Mouse (Mus musculus) limb, embryonic 11.5 days (tissue): ENCODE measurements at regions not wholly inside any gene's neighbourhood (a gene's known extent, or its start where the extent isn't known, plus 50 kb on each side); places are given as distances from the start of the nearest gene placed in this dataset.
"Not testable (repeated sequence)": the region's sequence is repeated elsewhere in the genome, so short reads cannot be mapped to it uniquely, and the experiment has no call there.

Experiments
- ATAC-seq: fragments of 200-750 bp; cut with Nextera tagmentation; 2 replicates; pipeline ENCODE4 v1.8.0; 2017; ENCODE audit warnings: low read depth; ENCODE audit not compliant: insufficient number of reproducible peaks, low FRiP score, low TSS enrichment
- DNase-seq: peaks from one replicate; pipeline ENCODE4 v3.0.0-alpha.2; 2015; ENCODE audit warnings: low spot score
- H3K27ac ChIP-seq: fragments of 300-500 bp; sonication (generic); replicated peaks from 2 replicates; pipeline ENCODE4 v1.5.1; 2014; ENCODE audit warnings: low read depth, mild to moderate bottlenecking, low read length
- H3K27me3 ChIP-seq: fragments of 300-500 bp; sonication (generic); 2 replicates; pipeline ENCODE4 v1.6.1; 2014; ENCODE audit warnings: mild to moderate bottlenecking, low read length, mixed read lengths; ENCODE audit not compliant: control insufficient read depth, insufficient read depth
- H3K36me3 ChIP-seq: fragments of 300-500 bp; sonication (generic); 2 replicates; pipeline ENCODE4 v1.6.1; 2014; ENCODE audit warnings: mild to moderate bottlenecking, low read length, moderate library complexity, mixed read lengths; ENCODE audit not compliant: control insufficient read depth, insufficient read depth
- H3K4me1 ChIP-seq: fragments of 300-500 bp; sonication (generic); 2 replicates; pipeline ENCODE4 v1.6.1; 2014; ENCODE audit warnings: low read length, mixed read lengths; ENCODE audit not compliant: control insufficient read depth, insufficient read depth
- H3K4me2 ChIP-seq: fragments of 300-500 bp; sonication (generic); 2 replicates; pipeline ENCODE4 v1.6.1; 2014; ENCODE audit warnings: low read depth, mild to moderate bottlenecking, moderate library complexity; ENCODE audit not compliant: severe bottlenecking
- H3K4me3 ChIP-seq: fragments of 300-500 bp; sonication (generic); 2 replicates; pipeline ENCODE4 v1.5.1; 2014; ENCODE audit warnings: low read depth, low read length
- H3K9ac ChIP-seq: fragments of 300-500 bp; sonication (generic); 2 replicates; pipeline ENCODE4 v1.6.1; 2014; ENCODE audit warnings: mild to moderate bottlenecking, low read length
- H3K9me3 ChIP-seq: fragments of 300-500 bp; sonication (generic); 2 replicates; pipeline ENCODE4 v1.6.1; 2016; ENCODE audit warnings: low read length; ENCODE audit not compliant: control insufficient read depth
- WGBS: fragments of 180-500 bp; shearing (Covaris S2); extraction: QIAGEN DNeasy Blood & Tissue Kit; methylation state at CpG from one replicate; pipeline ENCODE4 v1.1.7; 2014; 5-methylcytosine and 5-hydroxymethylcytosine counted together

GRCm38 (mm10) chr7:96061599-96061998, 109.4 kb upstream of the Tenm4 start:
- H3K9ac ChIP-seq, H3K27me3 ChIP-seq, H3K4me3 ChIP-seq, H3K36me3 ChIP-seq, H3K4me1 ChIP-seq, DNase-seq, ATAC-seq, H3K9me3 ChIP-seq, H3K4me2 ChIP-seq, H3K27ac ChIP-seq: not testable (repeated sequence)
- 56% methylated on average over 1 of the region's 1 CpGs for WGBS

- H3K9ac ChIP-seq: no peak overlapping the region
- WGBS: 91% methylated on average over 1 of the region's 1 CpGs
- no peak overlapping the region for H3K4me3 ChIP-seq
- H3K9me3 ChIP-seq: no peaks in the 10 kb centered on the region
- H3K4me1 ChIP-seq: no peaks in the 10 kb centered on the region
- H3K27ac ChIP-seq: no peak overlapping the region
- no peak overlapping the region for H3K4me2 ChIP-seq
- DNase-seq (no peak), ATAC-seq (no peak)
- no peaks in the 10 kb centered on the region for H3K27me3 ChIP-seq
- H3K36me3 ChIP-seq: no peaks in the 10 kb centered on the region
Observed at GRCm38 (mm10) chr7:96078511-96078910, 92.5 kb upstream of the Tenm4 start.

GRCm38 (mm10) chr7:96081676-96082075, 89.4 kb upstream of the Tenm4 start:
- Histone ChIP-seq H3K27me3 (no peaks in the 10 kb centered on the region), H3K4me2 (no peak overlapping the region), H3K36me3 (no peaks in the 10 kb centered on the region), H3K4me1 (no peaks in the 10 kb centered on the region), H3K27ac (no peak overlapping the region), H3K9me3 (no peaks in the 10 kb centered on the region), H3K4me3 (no peak overlapping the region), H3K9ac (no peak overlapping the region)
- ATAC-seq: no peak
- DNase-seq: no peak
- 43% methylated on average over 4 of the region's 4 CpGs for WGBS

GRCm38 (mm10) chr7:96095185-96095584, 75.9 kb upstream of the Tenm4 start:
- ATAC-seq: no peak
- H3K9ac ChIP-seq: no peak overlapping the region
- no peak overlapping the region for H3K4me3 ChIP-seq
- H3K36me3 ChIP-seq: no peaks in the 10 kb centered on the region
- no peak for DNase-seq
- H3K9me3 ChIP-seq: no peaks in the 10 kb centered on the region
- H3K4me1 ChIP-seq: no peaks in the 10 kb centered on the region
- no peaks in the 10 kb centered on the region for H3K27me3 ChIP-seq
- H3K4me2 ChIP-seq: no peak overlapping the region
- WGBS: 89% methylated on average over 4 of the region's 4 CpGs
- no peak overlapping the region for H3K27ac ChIP-seq

- Histone ChIP-seq H3K4me1 (no peaks in the 10 kb centered on the region), H3K36me3 (no peaks in the 10 kb centered on the region), H3K27ac (no peak overlapping the region), H3K4me2 (no peak overlapping the region), H3K4me3 (no peak overlapping the region), H3K9me3 (no peaks in the 10 kb centered on the region), H3K9ac (no peak overlapping the region), H3K27me3 (no peaks in the 10 kb centered on the region)
- no peak for ATAC-seq
- WGBS: 83% methylated on average over 3 of the region's 3 CpGs
- DNase-seq: no peak
Observed at GRCm38 (mm10) chr7:96095752-96096151, 75.3 kb upstream of the Tenm4 start.

GRCm38 (mm10) chr7:96098686-96099376, 72.2 kb upstream of the Tenm4 start:
- H3K36me3 ChIP-seq: no peaks in the 10 kb centered on the region
- WGBS: 92% methylated on average over 5 of the region's 5 CpGs
- H3K4me3 ChIP-seq: no peak overlapping the region
- H3K9ac ChIP-seq: no peak overlapping the region
- ATAC-seq: no peak
- H3K4me2 ChIP-seq: no peak overlapping the region
- DNase-seq: no peak
- H3K27ac ChIP-seq: no peak overlapping the region
- H3K27me3 ChIP-seq: no peaks in the 10 kb centered on the region
- H3K4me1 ChIP-seq: no peaks in the 10 kb centered on the region
- no peaks in the 10 kb centered on the region for H3K9me3 ChIP-seq

GRCm38 (mm10) chr7:96102727-96103126, 68.3 kb upstream of the Tenm4 start:
- Histone ChIP-seq H3K27ac (no peak overlapping the region), H3K36me3 (no peaks in the 10 kb centered on the region), H3K9me3 (no peaks in the 10 kb centered on the region), H3K4me3 (no peak overlapping the region), H3K4me1 (no peaks in the 10 kb centered on the region), H3K27me3 (no peaks in the 10 kb centered on the region), H3K9ac (no peak overlapping the region), H3K4me2 (no peak overlapping the region)
- no peak for DNase-seq
- ATAC-seq: no peak
- WGBS: 62% methylated on average over 6 of the region's 6 CpGs

- Histone ChIP-seq H3K9me3 (no peaks in the 10 kb centered on the region), H3K36me3 (no peaks in the 10 kb centered on the region), H3K4me2 (no peak overlapping the region), H3K4me3 (no peak overlapping the region), H3K9ac (no peak overlapping the region), H3K4me1 (no peaks in the 10 kb centered on the region), H3K27me3 (no peaks in the 10 kb centered on the region), H3K27ac (no peak overlapping the region)
- WGBS: 80% methylated on average over 2 of the region's 2 CpGs
- no peak for ATAC-seq
- DNase-seq: no peak
Observed at GRCm38 (mm10) chr7:96108768-96109167, 62.3 kb upstream of the Tenm4 start.

GRCm38 (mm10) chr7:96120142-96120541, 50.9 kb upstream of the Tenm4 start:
- Histone ChIP-seq H3K4me1 (no peaks in the 10 kb centered on the region), H3K27me3 (no peaks in the 10 kb centered on the region), H3K4me2 (no peak overlapping the region), H3K27ac (no peak overlapping the region), H3K9ac (no peak overlapping the region), H3K36me3 (no peaks in the 10 kb centered on the region), H3K9me3 (no peaks in the 10 kb centered on the region), H3K4me3 (no peak overlapping the region)
- DNase-seq (no peak), ATAC-seq (no peak)
- 82% methylated on average over 8 of the region's 8 CpGs for WGBS
